Mouse (Mus musculus) ES-E14 (cell line): ENCODE data around the gene Zzz3.

ENCODE experiments used
- CHD2 ChIP-seq: IDR thresholded peaks from 2 replicates; pipeline ENCODE4 v1.6.1; 2014; ENCODE audit warnings: mild to moderate bottlenecking, low read depth, low read length, inconsistent platforms
- HCFC1 ChIP-seq: IDR thresholded peaks from 2 replicates; pipeline ENCODE4 v1.6.1; 2012; ENCODE audit warnings: low read length, inconsistent platforms, borderline replicate concordance; ENCODE audit not compliant: insufficient read depth
- MAFK ChIP-seq: IDR thresholded peaks from 2 replicates; pipeline ENCODE4 v1.6.1; 2014; ENCODE audit warnings: mild to moderate bottlenecking, low read depth, low read length, inconsistent platforms; ENCODE audit not compliant: insufficient read depth
- ZC3H11A ChIP-seq: IDR thresholded peaks from 2 replicates; pipeline ENCODE4 v1.6.1; 2012; ENCODE audit warnings: low read depth, mild to moderate bottlenecking, inconsistent platforms, low read length, borderline replicate concordance
- ZNF384 ChIP-seq: IDR thresholded peaks from 2 replicates; pipeline ENCODE4 v1.6.1; 2012; ENCODE audit warnings: low read depth, low read length, inconsistent platforms

DNA sequence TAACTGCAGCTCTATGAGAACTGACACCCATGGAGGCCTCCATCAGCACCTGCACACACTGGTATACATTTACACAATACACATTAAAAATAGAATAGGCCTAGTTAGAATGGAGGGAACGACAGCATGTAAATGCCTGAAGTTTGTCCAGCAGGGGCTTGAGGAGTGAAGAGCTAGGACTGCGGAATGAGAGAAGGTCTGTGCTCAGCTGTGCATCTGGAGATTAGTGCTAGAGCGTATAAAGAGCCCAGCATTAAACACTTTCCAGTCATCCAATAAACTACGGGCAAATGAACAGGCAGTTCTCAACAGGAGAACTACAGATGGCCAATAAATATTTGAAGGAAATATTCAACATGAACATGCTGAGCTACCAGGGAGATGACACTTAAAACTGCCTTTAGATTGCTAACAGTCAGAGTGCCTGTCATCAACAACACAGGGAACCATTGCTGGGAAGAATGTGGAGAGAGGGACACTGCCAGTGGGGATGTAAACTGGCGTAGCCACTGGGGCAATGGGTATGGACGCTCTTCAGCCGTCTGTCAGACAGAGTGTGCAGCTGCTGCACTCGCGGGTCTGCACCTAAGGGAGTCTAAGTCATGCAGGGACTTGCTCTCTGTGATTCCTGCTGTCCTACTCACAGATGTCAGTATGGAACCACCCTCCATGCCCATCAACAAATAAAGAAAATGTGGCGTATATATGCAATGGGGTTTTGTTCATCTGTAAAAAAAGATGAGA lies 41.7 kb upstream of the Zzz3 start:
- TF ChIP-seq CHD2 (no peak), MAFK (no peak), HCFC1 (no peak), ZNF384 (no peak), ZC3H11A (no peak)
